Mouse (Mus musculus) v-Abl transformed pro-B cells (cell line): ENCODE data around the gene Nudt17.
"Not testable (repeated sequence)": the region's sequence is repeated elsewhere in the genome, so short reads cannot be mapped to it uniquely, and the experiment has no call there.

Experiments
- in situ Hi-C, 2 experiments: fragments of 400-800 bp; cut with MboI; formaldehyde crosslinking; loops; one replicate each; pipeline ENCODE4 v1.15.1; 2025; ENCODE audit not compliant: unreplicated experiment in 2 of 2

The Nudt17 gene

DNA sequence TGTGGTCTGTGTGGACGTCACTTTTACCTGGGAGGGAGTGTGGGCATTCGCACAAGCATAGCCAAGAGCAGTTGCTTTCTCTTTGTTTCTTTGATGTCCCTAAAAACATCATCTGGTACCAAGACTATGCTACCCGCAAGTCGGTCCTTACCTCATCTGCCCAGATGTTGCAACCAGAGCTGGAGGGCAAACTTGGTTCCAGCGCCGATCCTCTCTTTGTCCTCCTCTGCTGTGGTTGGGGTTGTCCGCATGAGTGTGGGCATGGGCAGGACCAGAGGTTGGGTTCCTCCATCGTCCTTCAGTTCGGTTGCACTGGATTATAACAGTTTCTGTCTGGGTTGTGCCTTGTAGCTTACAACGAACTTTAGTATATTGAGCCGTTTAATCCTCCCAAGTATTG, 2.1 kb downstream of the Nudt17 start:
- in situ Hi-C loops = loop anchor here (5.0 to 10.0 kb wide), 2 partner anchors 161 to 164 kb away; no protein-coding TSS in a partner anchor

DNA sequence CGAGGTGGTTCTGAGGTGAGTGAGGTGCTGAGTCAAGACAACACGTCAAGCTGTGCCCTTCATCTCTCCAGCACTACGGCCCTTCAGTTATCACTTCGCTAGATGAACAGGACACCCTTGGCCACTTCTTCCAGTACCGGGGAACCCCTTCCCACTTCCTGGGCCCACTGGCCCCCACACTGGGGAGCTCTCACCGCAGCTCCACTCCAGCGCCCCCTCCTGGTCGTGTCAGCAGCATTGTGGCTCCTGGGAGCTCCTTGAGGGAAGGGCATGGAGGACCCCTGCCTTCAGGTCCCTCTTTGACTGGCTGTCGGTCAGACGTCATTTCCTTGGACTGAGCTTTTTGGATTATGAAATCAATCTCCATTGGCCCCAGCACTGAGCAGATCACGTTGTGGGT, 3.6 kb downstream of the Nudt17 start:
- in situ Hi-C loops = loop anchor here (5.0 to 10.0 kb wide), 4 partner anchors 37 to 162 kb away; partner anchors contain the start of gene Itga10 (in 1 of the 2)

GRCm38 (mm10) chr3:96701003-96701402, 7.4 kb downstream of the Nudt17 start:
- in situ Hi-C loops = loop anchor here (5.0 to 10.0 kb wide), 3 partner anchors 34 to 156 kb away; partner anchors contain the start of gene Itga10 (in 1 of the 2)

DNA sequence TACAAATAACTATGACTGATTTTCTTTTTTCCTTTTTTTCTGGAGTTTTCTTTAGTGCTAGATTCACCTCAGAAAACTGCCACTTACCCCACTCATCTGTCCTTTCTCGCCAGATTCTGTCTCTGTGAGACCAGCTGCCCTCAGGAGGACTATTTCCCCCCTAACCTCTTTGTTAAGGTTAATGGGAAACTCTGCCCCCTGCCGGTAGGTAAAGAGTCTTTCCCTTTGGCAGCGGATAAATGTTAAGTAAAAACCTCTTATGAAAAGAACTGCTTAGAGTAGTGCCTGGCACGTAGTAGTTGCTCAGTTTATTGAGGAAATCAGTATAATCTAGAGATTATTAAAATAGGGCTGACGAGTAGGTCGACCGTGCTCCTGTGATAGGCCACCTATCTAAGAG, 8.0 kb downstream of the Nudt17 start:
- in situ Hi-C loops = loop anchor here (5.0 to 10.0 kb wide), 3 partner anchors 33 to 156 kb away; partner anchors contain the start of gene Itga10 (in 1 of the 2)

GRCm38 (mm10) chr3:96698993-96699690, 9.2 kb downstream of the Nudt17 start:
- in situ Hi-C loops = no loop called here

DNA sequence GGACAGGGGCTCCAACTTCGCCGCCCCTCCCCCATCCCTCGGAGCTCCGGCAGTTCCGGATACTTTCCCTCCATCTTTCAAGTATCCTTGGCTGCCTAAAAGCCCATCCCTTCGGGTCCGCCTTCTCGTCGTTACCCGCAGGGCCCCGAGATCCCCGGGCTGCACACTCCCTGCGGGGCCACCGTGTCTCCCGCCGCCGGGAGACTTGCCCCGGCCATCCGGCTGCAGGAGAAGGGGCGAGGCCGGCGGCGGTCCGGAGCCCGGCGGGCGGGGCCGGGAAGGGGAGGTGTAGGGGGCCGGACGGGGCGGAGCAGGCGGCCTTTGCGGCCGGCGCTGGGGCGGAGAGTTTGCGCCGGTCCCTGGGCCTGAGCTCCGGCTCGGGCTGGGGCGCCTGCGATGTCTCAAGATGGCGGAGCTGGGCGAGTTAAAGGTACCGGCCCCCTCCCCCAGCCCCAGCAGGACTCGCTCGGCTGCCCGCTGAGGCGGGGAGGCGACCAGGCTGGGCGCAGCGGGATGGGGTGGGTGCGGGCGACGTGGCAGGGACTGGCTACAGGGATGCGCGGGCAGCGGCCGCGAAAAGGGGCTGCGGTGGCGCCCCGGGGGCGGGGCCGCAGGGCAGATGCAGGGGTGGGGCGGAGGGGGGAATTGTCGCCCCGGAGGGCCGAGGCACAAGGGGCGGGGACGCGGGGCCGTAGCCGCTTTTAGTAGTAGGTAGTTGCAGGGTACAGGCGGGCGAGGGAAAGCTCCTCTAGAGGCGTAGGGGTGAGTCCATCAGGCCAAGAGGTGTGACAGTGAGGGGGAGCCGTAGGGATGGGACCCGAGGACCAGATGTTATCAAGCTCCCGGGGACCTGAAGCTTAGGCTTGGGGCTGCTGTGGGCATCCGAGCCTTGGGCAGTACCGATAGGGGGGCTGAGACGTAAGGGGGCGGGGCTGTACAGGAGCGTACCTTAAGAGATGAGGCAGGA, 11.3 kb downstream of the Nudt17 start:
- in situ Hi-C loops = no loop called here

DNA sequence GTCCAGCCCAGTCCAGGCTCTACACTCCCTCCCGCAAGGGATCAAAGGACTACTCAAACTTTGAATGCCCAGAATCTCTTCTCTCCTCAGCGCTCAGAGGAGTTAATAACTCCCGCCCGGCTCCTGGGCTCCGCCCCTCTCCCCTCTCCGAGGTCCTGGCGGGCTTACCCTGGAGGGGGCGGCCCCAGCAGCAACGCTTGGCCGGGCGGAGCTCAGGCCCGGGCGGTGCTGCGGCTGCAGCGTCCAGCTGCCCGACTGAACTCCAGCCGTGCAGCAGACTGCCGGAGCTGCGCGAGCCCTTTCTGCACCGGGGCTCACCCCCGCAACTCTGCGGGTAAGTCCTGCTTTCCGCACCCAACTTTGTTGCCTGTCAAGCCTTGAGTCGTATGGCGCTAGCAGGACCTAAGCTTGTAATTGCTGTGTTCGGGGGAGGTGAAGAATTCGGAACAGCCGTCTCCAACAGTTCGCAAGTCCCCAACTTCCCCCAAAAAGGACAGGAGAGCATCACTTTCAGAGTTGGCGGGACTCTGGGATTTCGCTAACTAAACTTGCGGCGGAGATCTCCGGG, 12.1 kb downstream of the Nudt17 start, which contains the start of gene Pias3:
Pias3 (plus strand) TSS at position 187 of the 568 bp plus-strand sequence.
- in situ Hi-C loops = no loop called here

- in situ Hi-C loops = no loop called here
These were observed 14.8 kb downstream of the Nudt17 start for GRCm38 (mm10) chr3:96693579-96693978.

GRCm38 (mm10) chr3:96692506-96692905, 15.9 kb downstream of the Nudt17 start:
- in situ Hi-C loops = no loop called here

GRCm38 (mm10) chr3:96690298-96690697, 18.1 kb downstream of the Nudt17 start:
- in situ Hi-C loops = no loop called here

- in situ Hi-C loops = no loop called here
These were observed 19.5 kb downstream of the Nudt17 start for GRCm38 (mm10) chr3:96688854-96689253.

DNA sequence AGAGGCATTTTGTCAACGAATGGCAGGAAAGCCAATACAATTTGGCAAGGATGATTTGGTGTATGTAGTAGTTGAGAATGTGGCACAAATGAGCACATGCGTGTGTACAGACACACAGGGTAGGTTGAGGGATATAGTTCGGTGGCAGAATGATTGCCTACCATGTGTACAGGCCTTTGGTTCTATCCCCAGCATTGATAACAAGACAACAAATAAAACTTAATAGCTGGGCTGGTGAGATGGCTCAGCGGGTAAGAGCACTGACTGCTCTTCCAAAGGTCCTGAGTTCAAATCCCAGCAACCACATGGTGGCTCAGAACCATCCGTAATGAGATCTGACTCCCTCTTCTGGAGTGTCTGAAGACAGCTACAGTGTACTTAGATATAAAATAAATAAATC, 22.3 kb downstream of the Nudt17 start:
- in situ Hi-C loops = not testable (repeated sequence)

DNA sequence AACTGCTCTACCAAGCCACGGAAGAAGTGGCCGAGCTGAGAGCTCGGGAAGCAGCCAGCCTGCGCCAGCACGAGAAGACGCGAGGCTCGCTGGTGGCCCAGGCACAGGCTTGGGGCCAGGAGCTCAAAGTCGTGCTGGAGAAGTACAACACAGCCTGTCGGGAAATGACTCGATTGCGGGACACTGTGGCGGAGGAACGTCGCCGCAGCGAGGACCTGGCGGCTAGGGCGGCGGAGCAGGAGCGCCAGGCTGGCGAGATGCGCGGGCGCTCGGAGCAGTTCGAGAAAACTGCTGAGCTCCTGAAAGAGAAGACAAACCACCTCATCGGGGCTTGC, 23.6 kb downstream of the Nudt17 start:
- in situ Hi-C loops = no loop called here

GRCm38 (mm10) chr3:96684151-96684821, 24.1 kb downstream of the Nudt17 start:
- in situ Hi-C loops = no loop called here

GRCm38 (mm10) chr3:96683496-96683895, 24.9 kb downstream of the Nudt17 start:
- in situ Hi-C loops = no loop called here

DNA sequence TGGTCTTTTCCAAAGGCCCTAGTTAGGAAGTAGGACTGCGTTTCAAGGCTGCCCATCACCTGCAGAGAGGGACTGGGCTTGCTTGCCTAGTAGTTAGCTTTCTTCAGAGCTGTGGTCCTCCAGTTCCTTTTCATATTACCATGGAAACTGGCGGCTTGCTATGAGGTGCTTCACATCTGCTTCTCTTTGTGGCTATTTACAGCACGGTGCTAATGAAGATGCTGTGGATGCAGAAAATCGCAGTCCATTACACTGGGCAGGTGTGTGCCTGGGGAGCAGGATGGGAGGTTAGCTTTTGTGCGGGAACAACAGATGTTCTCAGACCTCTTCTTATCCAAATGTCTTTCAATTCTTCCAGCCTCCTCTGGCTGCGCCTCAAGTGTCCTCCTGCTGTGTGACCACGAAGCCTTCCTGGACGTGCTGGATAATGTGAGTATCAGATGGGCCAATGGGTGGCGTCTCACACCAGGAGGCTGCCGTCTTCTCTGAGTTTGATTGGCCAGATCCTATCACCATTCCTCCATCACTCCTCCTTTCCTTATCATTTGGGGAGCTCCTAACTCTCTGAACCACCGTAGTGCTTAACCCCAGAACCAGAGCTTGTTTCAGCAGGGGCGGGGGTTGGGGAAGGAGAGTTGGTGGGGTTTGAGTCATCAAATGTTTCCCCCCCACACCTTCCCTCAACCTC, 27.9 kb downstream of the Nudt17 start:
- in situ Hi-C loops = no loop called here

DNA sequence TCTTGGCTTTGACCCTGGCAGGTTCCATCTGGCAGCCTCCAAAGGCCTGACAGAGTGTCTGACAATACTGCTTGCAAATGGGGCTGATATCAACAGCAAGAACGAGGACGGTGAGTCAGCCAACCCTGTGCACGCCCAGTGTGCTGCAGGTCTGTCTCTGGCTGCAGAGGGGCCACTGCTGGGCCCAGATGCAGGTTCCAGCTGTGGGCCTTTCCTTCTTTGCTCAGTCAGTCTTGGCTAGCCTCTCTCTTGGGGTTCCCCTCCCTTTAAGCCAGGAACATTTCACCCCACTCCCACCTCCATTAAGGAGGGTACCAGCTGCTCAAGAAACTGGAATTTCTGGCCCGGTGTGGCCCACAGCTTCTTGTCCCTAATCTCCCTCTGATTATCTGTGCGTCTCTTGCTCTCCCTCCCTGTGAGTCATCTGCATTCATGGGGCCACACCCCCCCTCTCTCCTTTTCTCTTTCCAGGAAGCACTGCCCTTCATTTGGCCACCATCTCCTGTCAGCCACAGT, 29.1 kb downstream of the Nudt17 start:
- in situ Hi-C loops = no loop called here

DNA sequence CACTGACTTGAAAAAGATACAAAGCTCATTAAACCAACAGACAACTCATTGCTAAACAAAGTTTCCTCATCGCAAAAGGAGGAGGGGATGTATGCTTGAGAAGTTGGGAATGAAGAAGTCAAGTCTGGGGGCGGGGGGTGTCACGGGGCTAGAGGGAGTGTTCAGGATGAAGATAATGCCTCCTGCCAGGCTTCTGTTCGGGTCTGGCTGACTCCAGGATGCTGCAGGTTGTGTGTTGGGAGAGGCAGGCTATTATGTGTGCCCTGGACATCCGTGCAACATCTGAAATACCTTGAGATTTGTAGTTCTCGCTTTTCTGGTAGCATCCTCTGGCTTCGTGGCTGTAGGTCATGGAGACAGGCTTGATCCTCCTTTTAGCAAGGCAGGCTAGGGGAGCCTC, 29.9 kb downstream of the Nudt17 start:
- in situ Hi-C loops = no loop called here

GRCm38 (mm10) chr3:96675690-96676089, 32.7 kb downstream of the Nudt17 start:
- in situ Hi-C loops = no loop called here

- in situ Hi-C loops = no loop called here
These were observed 33.2 kb downstream of the Nudt17 start for GRCm38 (mm10) chr3:96675171-96675570.
